Mouse (Mus musculus) MN1 (cell line): ENCODE measurements at regions not wholly inside any gene's neighbourhood (a gene's known extent, or its start where the extent isn't known, plus 50 kb on each side); places are given as distances from the start of the nearest gene placed in this dataset.
"Not testable (repeated sequence)": the region's sequence is repeated elsewhere in the genome, so short reads cannot be mapped to it uniquely, and the experiment has no call there.

Experiments used
- DNase-seq: peaks from one replicate; pipeline ENCODE4 v3.0.0-alpha.2; 2016; ENCODE audit warnings: low spot score

DNA sequence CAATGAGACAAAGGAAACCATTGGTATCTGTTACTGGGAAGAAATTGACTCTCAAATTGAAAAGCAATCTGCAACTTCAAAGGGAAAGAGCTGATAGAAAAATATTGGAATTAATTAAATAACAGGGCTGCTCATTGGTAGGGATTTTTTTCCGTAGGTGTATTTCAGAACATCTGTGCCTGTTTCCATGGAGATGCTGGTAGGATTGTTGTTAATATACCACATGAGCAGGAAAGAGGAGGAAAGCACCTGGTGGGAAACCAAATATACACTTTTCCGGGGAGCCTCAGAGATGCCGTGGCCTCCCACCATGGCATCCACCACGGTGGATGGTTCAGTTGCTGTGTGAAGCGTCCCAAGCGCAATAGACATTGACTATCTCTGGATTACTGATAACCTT lies 428.0 kb upstream of the Sphkap start:
- no peak for DNase-seq

DNA sequence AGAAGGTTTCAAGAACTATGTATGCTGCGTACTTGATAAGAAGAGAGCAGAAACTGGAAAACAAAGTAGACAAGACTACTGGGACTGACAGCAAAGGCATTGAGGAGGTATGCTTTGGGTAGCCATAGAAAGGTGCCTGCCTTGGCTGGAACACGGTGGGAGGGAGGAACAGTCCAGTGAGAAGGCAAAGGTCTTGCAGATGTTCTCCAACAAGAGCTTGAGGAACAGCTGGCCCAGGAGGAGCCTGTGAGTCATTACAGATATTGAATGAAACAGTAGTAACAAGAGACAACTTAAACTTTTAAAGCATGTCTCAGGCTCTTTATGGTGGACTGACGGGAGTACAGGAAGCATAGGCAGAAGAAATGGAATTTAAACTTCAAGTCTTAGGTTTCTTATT lies 424.9 kb upstream of the Sphkap start:
- no peak for DNase-seq

DNA sequence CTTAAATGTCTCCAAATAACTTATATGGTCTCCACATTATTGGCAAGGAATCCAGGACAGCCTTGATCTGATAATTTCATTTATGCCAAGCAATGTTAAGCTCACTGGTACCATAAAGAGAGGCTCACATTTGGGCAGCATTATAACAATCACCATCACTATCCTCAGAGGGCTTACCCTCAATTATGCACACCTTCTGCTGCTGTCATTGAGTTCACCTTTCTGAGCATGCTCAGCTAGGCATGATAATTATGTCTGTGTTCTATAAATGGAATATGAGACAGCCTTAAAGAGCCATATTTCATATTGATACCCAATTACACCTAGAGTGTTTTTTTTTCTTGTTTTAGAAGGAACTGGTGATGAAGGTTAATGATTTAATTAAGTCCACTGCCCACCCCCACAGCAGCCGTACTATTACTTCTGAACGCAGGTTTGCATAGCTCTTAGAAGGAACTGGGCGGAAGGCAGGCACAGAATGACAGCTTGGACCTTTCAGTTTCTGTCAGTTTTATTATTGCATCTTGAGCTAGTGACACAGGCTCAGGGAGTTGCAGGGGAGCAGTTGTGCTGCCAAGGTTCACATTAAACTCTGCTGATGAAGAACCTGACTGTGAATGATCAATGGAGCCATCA lies 424.0 kb upstream of the Sphkap start:
- no peak for DNase-seq

DNA sequence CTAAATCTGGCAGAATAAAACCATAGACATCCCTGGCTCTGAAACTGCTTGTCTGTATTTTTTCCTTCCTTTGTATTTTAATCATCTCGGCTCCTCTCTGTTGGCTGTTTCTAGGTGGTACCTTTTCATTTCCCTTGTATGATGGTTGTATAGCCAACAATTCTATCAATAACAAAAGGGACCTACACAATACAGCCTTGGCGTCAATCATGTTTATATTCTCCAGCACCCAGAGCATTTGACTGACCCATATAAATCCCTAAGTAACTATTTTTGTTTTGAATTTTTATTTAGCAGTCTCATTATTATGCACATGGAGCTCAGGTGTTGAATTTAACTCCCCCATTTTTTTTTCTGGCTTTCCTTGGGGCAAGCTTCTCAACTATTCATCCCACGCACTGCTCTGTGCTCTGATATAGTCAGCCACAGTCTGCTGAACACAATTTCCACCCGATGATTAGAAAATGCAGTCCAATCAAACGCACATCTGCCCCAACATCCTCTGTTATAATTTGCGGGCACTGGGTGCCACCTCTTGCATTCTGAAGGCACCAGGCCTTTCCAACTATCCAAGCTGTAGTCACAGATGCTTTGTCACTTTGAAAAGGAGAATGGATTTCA lies 422.1 kb upstream of the Sphkap start:
- DNase-seq, result no peak

DNA sequence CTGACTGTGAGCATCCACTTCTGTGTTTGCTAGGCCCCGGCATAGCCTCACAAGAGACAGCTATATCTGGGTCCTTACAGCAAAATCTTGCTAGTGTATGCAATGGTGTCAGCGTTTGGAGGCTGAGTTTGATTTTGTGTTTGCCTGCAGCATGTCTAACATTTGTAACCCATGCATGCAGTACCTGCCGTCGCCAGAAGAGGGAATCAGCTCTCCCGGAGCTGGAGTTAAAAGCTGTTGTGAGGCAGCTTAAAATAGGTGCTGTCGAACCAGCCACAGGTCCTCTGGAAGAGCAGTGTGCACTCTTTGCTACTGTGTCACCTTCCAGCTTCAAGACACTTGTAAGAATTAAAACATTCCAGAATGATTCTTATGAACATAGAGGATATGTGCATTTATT lies 403.2 kb upstream of the Sphkap start:
- not testable (repeated sequence) for DNase-seq

DNA sequence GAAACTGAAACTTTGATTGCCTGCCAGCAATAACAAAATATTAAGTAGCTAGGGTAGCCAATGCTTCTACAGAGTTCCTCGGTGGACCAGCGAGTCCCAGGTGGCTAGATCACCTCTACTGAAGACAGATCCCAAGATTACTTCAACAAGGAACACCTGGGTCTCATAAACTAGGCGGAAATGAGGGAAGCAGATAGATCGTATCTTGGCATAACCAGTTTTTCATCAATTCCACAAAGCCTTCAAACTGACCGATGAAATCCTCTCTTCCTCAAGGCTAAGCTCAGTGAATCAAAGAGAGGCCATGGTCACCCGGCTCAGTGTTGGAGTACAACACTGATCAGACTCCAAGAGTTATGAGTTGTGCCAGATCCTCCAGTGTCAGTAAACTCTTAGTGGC lies 400.4 kb upstream of the Sphkap start:
- no peak for DNase-seq

DNA sequence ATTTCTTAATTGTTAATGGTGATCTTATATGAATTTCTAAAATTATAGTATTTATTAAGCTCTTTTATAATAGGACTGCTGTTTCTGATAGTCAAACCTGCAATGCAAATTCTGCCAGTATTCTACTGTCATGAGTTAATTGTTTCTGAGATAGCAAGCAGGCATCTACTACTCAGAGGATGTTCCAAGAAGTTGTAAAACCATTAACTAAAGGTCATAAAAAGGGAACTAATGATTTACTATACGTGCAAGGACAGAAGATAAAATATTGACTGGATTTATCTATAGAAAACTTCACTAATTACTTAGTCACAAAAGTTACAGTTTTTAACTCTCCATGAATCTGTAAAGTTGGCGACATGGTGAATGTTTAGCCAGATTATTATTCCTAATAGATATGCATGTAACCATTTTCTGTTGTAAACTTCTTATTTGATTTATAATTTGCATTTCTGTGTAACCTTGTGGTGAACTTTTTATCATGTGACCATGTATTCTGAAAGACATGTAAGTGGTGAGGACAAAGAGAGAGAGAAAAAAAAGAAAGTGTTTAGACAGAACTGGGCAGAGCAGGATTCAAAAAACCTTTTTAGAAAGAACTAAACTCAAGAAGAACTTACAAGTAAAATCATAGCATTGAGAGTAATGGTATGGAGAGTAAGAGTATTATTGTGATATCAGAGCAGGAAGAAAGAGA lies 395.5 kb upstream of the Sphkap start:
- no peak for DNase-seq

DNA sequence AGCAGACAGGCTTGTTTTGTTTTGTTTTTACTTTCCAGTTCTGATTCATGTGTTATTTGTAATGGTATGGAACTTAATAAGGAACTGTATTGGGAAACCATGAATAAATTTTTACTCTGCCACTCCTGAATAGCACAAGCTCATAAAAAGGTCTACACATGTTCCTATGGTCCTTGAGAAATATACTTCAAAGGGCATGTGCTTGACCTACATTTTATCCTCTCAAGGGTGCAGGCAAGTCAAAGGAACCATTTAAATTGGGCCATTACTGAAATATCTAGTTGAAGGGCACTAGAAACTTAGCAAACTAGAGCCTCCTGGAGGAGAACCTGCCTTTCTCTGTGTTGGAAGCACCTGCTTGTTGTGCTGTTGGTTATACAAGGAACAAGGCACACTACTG lies 393.8 kb upstream of the Sphkap start:
- DNase-seq, result no peak

DNA sequence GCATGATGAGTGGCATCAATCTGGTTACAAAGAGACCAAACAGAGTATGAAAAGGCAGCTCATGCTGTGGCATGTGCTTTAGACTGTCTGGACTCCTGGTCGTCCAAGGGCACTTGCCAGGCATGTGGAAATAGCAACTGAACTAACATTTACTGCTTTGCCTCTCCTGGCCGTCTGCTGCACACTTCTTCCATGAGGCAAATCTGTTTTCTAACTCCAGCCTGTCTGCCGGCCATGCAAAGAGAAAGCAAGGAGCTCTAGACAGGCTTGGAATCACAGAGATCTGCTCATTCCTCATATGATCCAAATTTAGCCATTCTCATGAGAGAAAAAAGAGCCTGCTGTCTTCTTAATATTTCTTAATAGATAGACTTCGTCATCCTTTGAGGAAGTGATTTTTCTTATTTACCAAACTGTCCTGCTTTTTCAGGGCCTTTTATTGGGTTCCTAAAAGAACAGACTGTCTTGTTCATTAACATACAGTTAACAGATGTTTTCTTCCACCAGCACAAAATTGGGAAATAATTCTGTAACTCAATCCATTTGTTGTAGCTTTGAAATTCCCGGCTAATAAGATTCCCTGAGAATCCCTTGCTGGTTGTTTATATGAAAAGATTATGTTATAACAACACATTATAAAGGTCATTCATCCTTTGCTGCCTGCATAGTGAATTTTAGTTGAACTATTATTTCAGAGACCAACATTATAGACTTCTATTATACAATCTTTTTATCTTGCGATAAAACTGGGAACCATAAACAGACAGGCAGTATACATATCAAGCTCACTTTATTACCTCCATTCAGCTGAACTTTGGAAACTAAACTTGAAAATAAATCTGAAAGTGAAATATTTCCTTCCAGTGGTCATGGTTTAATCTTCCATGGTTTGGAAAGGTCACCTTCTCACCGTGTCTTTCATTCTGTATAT lies 389.2 kb upstream of the Sphkap start:
- DNase-seq, result no peak

DNA sequence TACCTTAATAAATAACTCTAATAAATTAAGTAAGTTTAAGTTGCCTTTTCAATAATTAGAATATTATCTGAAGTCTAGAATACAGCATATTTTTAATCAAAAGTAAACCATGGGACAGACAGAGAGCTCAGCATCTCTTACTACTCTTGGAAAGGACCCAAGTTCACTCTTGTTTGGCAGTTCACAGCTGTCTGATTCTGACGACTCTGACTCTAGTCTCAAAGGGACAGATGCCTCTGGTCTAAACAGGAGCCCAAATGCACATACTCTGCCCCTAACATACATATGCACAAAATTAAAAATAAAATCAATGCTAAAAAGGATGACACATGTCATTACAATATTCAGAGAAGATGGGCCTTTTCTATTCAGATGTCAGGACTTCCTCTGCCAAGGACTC lies 369.2 kb upstream of the Sphkap start:
- no peak for DNase-seq

DNA sequence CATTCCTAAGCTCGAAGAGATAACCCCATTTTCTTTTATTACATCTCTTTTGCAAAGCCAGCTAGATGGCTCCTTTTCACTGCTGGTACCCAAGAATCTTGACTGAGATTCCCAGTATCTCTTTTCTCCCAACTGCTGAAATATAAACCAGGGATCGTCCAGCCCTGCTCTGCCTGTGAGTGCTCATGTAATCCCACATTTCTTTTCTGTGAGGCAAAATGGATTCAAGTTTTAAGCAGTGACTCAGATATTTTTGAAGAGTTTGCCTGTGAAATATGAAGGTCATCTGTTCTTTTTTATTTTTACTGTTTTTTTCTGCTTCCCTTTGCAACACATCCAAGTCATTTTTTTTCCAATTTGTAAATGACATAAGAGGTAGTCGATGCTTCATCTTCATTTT lies 363.2 kb upstream of the Sphkap start:
- no peak for DNase-seq

DNA sequence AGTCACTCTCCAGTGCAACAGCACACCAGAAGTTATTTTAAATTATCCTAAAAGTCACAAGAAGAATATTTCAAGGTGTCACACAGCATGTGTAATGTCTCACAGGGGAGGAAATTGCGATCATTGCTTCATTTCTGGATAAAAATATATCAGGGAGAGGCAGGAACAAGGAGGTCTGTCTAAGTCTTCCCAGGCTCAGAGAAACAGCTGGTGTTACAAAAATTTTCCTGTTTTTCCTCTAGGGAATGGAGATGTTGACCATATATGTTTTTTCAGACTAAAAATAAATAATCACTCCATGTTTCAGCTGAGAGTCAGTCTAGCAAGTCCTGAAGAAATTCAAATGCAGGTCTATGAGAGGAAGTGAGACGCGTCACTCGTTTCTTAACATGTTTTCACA lies 353.5 kb upstream of the Sphkap start:
- no peak for DNase-seq

DNA sequence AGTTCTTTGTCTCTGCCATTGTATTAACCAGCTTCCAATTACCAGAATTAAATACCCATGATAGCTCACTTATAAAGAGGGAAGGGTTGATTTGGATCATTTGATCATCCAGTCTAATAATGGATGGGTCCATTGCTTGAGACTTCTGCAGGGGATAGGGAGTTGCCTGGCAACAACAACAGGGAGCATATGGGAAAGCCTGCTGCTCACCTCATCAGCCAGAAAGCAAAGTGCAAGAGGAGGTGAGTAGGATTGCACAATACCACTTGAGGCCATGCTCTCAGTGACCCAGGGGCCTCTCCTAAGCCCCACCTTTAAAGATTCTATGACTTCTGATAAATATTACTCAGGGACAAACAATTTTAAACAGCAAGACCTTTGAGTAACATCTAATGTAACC lies 348.9 kb upstream of the Sphkap start:
- DNase-seq, result no peak

DNA sequence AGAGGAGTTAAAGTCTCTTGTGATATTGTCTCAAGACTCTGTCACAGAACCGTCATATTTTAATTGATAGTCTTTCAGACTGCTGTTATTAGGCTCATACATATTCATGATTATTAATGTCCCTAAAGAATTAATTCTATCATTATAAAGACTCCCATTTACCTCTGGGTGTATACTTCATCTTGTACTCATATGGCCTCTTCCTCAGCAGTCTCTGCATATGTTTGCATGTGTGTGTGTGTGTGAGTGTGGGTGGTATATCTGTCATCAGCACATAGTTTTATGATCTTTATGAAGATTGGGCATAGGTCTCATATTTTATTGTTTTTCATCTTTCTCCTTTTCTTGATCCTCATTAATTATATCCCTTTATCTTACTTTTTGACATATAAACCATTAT lies 347.3 kb upstream of the Sphkap start:
- DNase-seq, result no peak

DNA sequence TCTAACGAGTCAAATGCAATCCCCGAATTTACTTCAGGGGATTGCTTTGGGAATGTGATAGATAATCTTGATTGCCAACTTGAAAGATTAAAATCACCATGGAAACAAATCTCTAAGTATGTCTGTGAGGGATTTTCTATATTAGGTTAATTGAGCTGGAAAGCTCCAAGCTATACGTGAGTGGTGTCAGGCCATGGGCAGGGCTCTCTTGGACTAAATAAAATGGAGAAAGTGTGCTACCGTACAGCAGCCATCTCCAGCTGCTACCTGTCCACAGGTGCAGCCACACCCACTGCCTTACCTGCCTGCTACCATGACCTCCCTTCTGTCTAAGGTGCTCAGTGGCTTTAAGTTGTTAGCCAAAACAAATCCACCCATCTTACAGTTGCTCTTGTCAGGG lies 345.0 kb upstream of the Sphkap start:
- no peak for DNase-seq

DNA sequence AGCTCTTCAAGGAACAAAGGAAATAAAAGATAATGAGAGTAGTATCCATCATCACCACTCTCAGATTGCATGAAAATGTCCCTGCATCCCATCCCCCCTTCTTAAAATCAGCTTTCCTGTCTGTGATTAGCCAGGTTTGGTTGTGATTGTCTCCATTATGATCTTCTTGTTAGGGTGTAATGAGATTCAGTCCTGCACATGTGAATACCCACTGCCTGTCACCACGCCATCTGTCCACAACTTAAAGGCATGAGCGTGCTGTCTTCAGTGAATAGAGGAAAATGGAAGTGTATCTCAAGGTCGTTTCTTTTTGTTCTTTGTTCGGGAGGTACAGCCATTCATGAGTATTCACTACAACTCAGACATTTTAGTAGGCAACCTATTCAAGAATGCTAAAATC lies 341.0 kb upstream of the Sphkap start:
- DNase-seq, result no peak

DNA sequence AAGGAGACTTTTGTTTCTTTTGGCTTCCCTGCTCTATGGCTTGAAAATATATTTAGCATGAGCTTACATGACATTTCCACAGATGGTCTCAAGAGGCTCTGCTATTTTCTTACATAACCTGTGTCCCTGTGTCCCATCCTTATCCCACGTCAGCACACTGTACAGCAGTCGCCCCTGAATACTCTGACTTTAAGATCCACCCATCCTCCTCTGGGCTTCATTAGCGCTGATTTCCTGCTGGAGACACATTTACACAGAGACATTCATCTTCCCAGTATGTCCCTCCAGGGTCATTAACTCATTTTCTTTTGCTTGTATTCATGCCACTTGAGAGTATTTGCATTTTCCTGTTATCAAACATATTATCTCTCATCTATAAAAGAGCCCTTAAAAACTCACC lies 340.1 kb upstream of the Sphkap start:
- DNase-seq, result no peak

DNA sequence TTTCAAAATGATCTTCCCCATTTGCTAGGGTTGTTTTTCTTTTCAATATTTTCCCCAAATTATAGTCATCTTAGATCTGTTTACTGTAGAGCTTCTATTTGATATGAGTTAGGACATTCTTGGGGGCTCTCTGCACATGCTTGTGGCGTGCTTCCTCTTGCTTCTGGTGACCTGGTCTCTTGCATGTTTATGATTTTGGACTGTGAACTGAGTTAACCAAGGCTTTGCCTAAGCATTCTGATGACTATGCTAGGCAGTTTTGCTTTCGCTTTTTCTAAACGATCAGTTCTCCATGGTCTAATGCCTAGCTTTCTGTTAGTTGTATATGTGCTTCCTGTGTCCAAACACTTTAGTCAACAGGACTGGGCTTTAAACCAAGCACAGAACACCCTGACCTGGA lies 339.4 kb upstream of the Sphkap start:
- no peak for DNase-seq

DNA sequence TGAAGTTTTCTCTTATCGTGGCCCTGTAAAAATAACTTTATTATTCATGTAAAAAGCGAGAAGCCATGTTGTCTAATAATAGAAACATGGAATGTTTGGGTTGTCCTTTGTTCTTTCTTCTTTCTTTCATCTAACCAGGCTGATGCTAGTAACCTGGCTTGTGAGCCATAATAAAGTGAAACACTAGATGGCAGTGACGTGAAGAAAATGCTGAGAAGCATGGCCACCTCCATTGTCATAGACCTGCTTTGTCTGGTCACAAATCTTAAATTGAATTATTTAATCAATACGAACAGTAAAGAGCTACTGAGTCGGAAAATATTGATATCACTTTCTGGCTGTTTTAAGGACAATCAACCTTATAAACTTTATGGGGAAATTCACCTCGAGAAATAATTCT lies 338.0 kb upstream of the Sphkap start:
- DNase-seq, result no peak

DNA sequence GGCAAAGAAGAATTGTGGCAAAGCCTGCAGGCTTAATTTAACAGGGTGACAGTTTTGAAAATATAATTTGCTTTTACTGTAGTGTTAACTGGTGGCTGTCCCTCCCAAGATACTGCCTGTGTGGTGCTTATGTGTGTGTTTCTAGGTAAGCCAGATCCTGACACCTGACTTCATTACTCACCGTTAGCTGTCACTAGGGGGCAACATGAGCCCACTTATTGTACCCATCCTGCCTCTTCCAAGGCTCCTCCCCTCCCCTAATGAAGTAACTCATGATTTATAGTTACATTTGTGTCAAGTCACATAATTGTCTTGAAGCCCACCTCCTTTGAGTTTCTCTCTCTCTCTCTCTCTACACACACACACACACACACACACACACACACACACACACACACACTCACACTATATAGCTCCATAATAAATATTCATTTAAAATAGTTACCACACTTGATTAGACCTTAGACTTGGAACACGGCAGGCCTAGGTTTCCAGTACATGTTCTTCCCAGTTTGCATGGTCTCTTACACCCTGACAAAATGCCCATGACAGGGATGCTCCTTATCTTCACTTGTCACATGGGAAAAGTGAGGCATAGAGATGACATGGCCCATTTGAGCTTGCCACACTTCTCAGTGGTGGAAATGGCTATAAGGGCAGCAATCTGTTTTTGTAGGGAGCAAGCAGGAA lies 328.6 kb upstream of the Sphkap start:
- no peak for DNase-seq

DNA sequence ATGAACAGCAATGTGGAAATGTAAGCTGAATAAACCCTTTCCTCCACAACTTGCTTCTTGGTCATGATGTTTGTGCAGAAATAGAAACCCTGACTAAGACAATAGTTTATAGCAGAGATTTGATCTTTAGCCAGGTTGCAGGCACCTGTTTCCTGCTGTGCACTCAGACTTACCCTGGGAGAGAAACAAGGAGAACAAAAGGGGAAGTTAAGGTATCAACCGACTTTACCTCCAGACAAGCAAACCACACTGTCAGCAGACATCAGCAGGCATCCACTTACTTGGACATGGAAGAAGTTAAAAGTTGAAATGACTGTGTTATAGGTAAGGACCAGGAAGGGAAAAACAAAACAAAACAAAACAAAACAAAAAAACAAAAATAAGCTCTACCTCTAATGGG lies 323.7 kb upstream of the Sphkap start:
- DNase-seq, result no peak

DNA sequence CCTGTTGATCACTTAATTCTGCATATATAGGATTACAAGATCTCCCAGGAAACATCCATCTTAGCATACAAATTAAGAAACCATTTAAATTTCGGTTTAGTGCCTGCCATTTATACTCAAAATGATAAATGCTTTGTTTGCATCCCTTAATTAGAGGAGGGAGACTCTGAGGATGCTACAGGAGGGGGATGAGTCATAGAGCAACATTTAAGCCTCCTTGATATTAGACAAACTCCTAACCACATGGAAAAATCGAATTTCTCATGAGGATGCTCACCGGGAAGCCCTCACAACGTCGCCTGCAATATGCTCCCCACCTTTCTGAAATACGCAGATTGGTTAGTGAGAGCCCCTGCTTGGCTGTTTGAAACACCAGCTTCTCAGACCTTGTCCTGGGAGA lies 320.8 kb upstream of the Sphkap start:
- no peak for DNase-seq
